Mouse (Mus musculus): ENCODE data around the gene Setdb1. TPM values are rescaled to one million over a fixed set of nuclear protein-coding genes. Genes with fewer than 3 reads are reported as not detected.

Gene Setdb1
- total and polyA plus RNA-seq, 3 experiments = 101 to 116 TPM; not detected in 1

- Histone ChIP-seq H3K79me2 (ENCODE audit: control insufficient read depth, insufficient read depth, low read length, poor library complexity) (no peaks in the 10 kb centered on the region), H3K27ac (ENCODE audit: control insufficient read depth, low read depth, low read length) (no peak overlapping the region), H3K9ac (ENCODE audit: control insufficient read depth, low read depth, low read length, poor library complexity, severe bottlenecking) (no peak overlapping the region), H3K36me3 (ENCODE audit: control insufficient read depth in 1 of 2, insufficient read depth in 2 of 2, low read length in 2 of 2) (peaks cover 8 to 13% of the 10 kb centered on the region in 2 experiments), H3K27me3 (ENCODE audit: control insufficient read depth in 1 of 2, insufficient read depth in 2 of 2, low read length in 2 of 2) (no peaks in the 10 kb centered on the region), H3K9me3 (replicated peaks; ENCODE audit: insufficient read depth, low read length) (no peaks in the 10 kb centered on the region), H3K4me1 (ENCODE audit: control insufficient read depth in 1 of 2, insufficient read depth in 2 of 2, low read length in 2 of 2) (peaks cover 6 to 17% of the 10 kb centered on the region in 2 experiments; a peak in 3 of 4 replicates), H3K4me3 (ENCODE audit: control insufficient read depth in 1 of 2, insufficient read depth in 1 of 2, low read depth in 2 of 2, low read length in 2 of 2) (no peak overlapping the region)
- DNase-seq (ENCODE audit: low read depth, low spot score) = no peak
- peak; percentile 70 for TF ChIP-seq RCOR1 (IDR thresholded peaks at IDR 0.05; ENCODE audit: low read depth, low read length)
- TF ChIP-seq CTCF (IDR thresholded peaks at IDR 0.05 in 2 of 3, conservative IDR thresholded peaks at IDR 0.05 in 1 of 3; ENCODE audit: control insufficient read depth in 1 of 3, insufficient read depth in 1 of 3, low read depth in 2 of 3, low read length in 3 of 3, poor library complexity in 1 of 3, severe bottlenecking in 1 of 3) = no peak
- 0 out of 2 replicates have a peak, but pooled peaks have one; percentile 11 for TF ChIP-seq GATA1 (IDR thresholded peaks at IDR 0.05; ENCODE audit: low read depth, low read length)
These were observed 55.7 kb downstream of the Setdb1 start for GRCm38 (mm10) chr3:95301204-95301796.

- H3K27ac ChIP-seq (ENCODE audit: control insufficient read depth, low read depth, low read length) = no peak overlapping the region
These were observed 59.0 kb downstream of the Setdb1 start for GRCm38 (mm10) chr3:95298018-95298417.

GRCm38 (mm10) chr3:95296103-95296469 lies 60.9 kb downstream of the Setdb1 start:
- H3K79me2 ChIP-seq (ENCODE audit: control insufficient read depth, insufficient read depth, low read length, poor library complexity) = no peaks in the 10 kb centered on the region
- peaks cover 13 to 25% of the 10 kb centered on the region in 2 experiments for H3K36me3 ChIP-seq (ENCODE audit: control insufficient read depth in 1 of 2, insufficient read depth in 2 of 2, low read length in 2 of 2)
- no peaks in the 10 kb centered on the region for H3K27me3 ChIP-seq (ENCODE audit: control insufficient read depth in 1 of 2, insufficient read depth in 2 of 2, low read length in 2 of 2)
- H3K9ac ChIP-seq (ENCODE audit: control insufficient read depth, low read depth, low read length, poor library complexity, severe bottlenecking) = no peak overlapping the region
- no peak overlapping the region for H3K27ac ChIP-seq (ENCODE audit: control insufficient read depth, low read depth, low read length)
- DNase-seq (ENCODE audit: low read depth, low spot score) = peak; percentile 78
- no peaks in the 10 kb centered on the region for H3K9me3 ChIP-seq (replicated peaks; ENCODE audit: insufficient read depth, low read length)
- no peak overlapping the region for H3K4me3 ChIP-seq (ENCODE audit: control insufficient read depth in 1 of 2, insufficient read depth in 1 of 2, low read depth in 2 of 2, low read length in 2 of 2)
- H3K4me1 ChIP-seq (ENCODE audit: control insufficient read depth in 1 of 2, insufficient read depth in 2 of 2, low read length in 2 of 2) = peaks cover 6 to 17% of the 10 kb centered on the region in 2 experiments; a peak in 3 of 4 replicates
- TF ChIP-seq SIN3A (IDR thresholded peaks at IDR 0.05; ENCODE audit: low read length) = no peak
- no peak for TF ChIP-seq MEF2A (IDR thresholded peaks at IDR 0.05; ENCODE audit: extremely low read depth, insufficient replicate concordance, low read depth, low read length, poor library complexity, severe bottlenecking)
- TF ChIP-seq ZNF384 (IDR thresholded peaks at IDR 0.05; ENCODE audit: low read depth, low read length) = no peak
- TF ChIP-seq RAD21 (IDR thresholded peaks at IDR 0.05; ENCODE audit: low read depth, low read length) = peak; percentile 81
- no peak for TF ChIP-seq BHLHE40 (IDR thresholded peaks at IDR 0.05; ENCODE audit: borderline replicate concordance, low read depth, low read length)
- no peak for TF ChIP-seq MAFK (IDR thresholded peaks at IDR 0.05; ENCODE audit: borderline replicate concordance, low read depth, low read length)
- TF ChIP-seq CHD2 (IDR thresholded peaks at IDR 0.05; ENCODE audit: low read length) = no peak
- no peak for TF ChIP-seq USF2 (IDR thresholded peaks at IDR 0.05; ENCODE audit: borderline replicate concordance in 1 of 2, insufficient read depth in 1 of 2, low read depth in 1 of 2, low read length in 2 of 2)
- TF ChIP-seq TBP (IDR thresholded peaks at IDR 0.05; ENCODE audit: low read depth, low read length) = no peak
- no peak for TF ChIP-seq E2F4 (IDR thresholded peaks at IDR 0.05; ENCODE audit: borderline replicate concordance, low read depth, low read length)
- no peak for TF ChIP-seq POLR2A (IDR thresholded peaks at IDR 0.05; ENCODE audit: control insufficient read depth in 1 of 2, insufficient read depth in 1 of 2, low read depth in 1 of 2, low read length in 2 of 2, poor library complexity in 1 of 2)
- TF ChIP-seq NRF1 (IDR thresholded peaks at IDR 0.05; ENCODE audit: insufficient read depth, low read depth, low read length, poor library complexity, severe bottlenecking) = no peak
- TF ChIP-seq MYC (IDR thresholded peaks at IDR 0.05; ENCODE audit: low read depth, low read length) = no peak
- TF ChIP-seq KAT2A (conservative IDR thresholded peaks at IDR 0.05; ENCODE audit: low read depth, low read length) = no peak

More at GRCm38 (mm10) chr3:95298018-95298417, 59.0 kb downstream of the Setdb1 start:
- no peak overlapping the region for H3K4me3 ChIP-seq (ENCODE audit: control insufficient read depth in 1 of 2, insufficient read depth in 1 of 2, low read depth in 2 of 2, low read length in 2 of 2)
- TF ChIP-seq ZKSCAN1 (IDR thresholded peaks at IDR 0.05; ENCODE audit: low read depth, low read length) = no peak
- no peak for TF ChIP-seq ZC3H11A (IDR thresholded peaks at IDR 0.05; ENCODE audit: low read depth, low read length)
- TF ChIP-seq MEF2A (IDR thresholded peaks at IDR 0.05; ENCODE audit: extremely low read depth, insufficient replicate concordance, low read depth, low read length, poor library complexity, severe bottlenecking) = no peak
- TF ChIP-seq POLR2AphosphoS5 (IDR thresholded peaks at IDR 0.05; ENCODE audit: borderline replicate concordance, low read depth, low read length) = no peak
- peak; percentile 51; the same call in 1 of the 2 replicates for TF ChIP-seq RCOR1 (IDR thresholded peaks at IDR 0.05; ENCODE audit: low read depth, low read length)
- no peak for TF ChIP-seq E2F4 (IDR thresholded peaks at IDR 0.05; ENCODE audit: borderline replicate concordance, low read depth, low read length)
- TF ChIP-seq GATA1 (IDR thresholded peaks at IDR 0.05; ENCODE audit: low read depth, low read length) = peak; percentile 48; the same call in 1 of the 2 replicates
- no peak for TF ChIP-seq KAT2A (conservative IDR thresholded peaks at IDR 0.05; ENCODE audit: low read depth, low read length)
- no peak for TF ChIP-seq ETS1 (IDR thresholded peaks at IDR 0.05; ENCODE audit: low read depth, low read length)
- 0 out of 2 replicates have a peak, but pooled peaks have one; percentile 42 for TF ChIP-seq SIN3A (IDR thresholded peaks at IDR 0.05; ENCODE audit: low read length)
- TF ChIP-seq EP300 (IDR thresholded peaks at IDR 0.05; ENCODE audit: low read depth in 1 of 2, low read length in 2 of 2) = 0 out of 4 replicates have a peak, but pooled peaks of 1 of the 2 experiments have one; percentile 7
- TF ChIP-seq GABPA (IDR thresholded peaks at IDR 0.05; ENCODE audit: low read depth, low read length) = no peak
- TF ChIP-seq JUND (IDR thresholded peaks at IDR 0.05; ENCODE audit: low read depth, low read length) = no peak
- TF ChIP-seq TCF12 (IDR thresholded peaks at IDR 0.05; ENCODE audit: low read depth, low read length) = no peak
- TF ChIP-seq NELFE (IDR thresholded peaks at IDR 0.05; ENCODE audit: low read depth, low read length) = no peak
- no peak for TF ChIP-seq NRF1 (IDR thresholded peaks at IDR 0.05; ENCODE audit: insufficient read depth, low read depth, low read length, poor library complexity, severe bottlenecking)
- TF ChIP-seq MXI1 (IDR thresholded peaks at IDR 0.05; ENCODE audit: low read depth, low read length) = no peak
- TF ChIP-seq MYB (IDR thresholded peaks at IDR 0.05; ENCODE audit: low read depth, low read length) = no peak
- TF ChIP-seq USF1 (IDR thresholded peaks at IDR 0.05; ENCODE audit: low read depth, low read length) = no peak
- TF ChIP-seq CHD2 (IDR thresholded peaks at IDR 0.05; ENCODE audit: low read length) = no peak
- no peak for TF ChIP-seq SMC3 (IDR thresholded peaks at IDR 0.05; ENCODE audit: low read depth, low read length)
- peaks cover 6 to 17% of the 10 kb centered on the region in 2 experiments; a peak in 3 of 4 replicates for H3K4me1 ChIP-seq (ENCODE audit: control insufficient read depth in 1 of 2, insufficient read depth in 2 of 2, low read length in 2 of 2)
- no peaks in the 10 kb centered on the region for H3K27me3 ChIP-seq (ENCODE audit: control insufficient read depth in 1 of 2, insufficient read depth in 2 of 2, low read length in 2 of 2)
- H3K79me2 ChIP-seq (ENCODE audit: control insufficient read depth, insufficient read depth, low read length, poor library complexity) = no peaks in the 10 kb centered on the region
- no peak overlapping the region for H3K9ac ChIP-seq (ENCODE audit: control insufficient read depth, low read depth, low read length, poor library complexity, severe bottlenecking)
- peak; percentile 64 for DNase-seq (ENCODE audit: low read depth, low spot score)
- peaks cover 13 to 19% of the 10 kb centered on the region in 2 experiments for H3K36me3 ChIP-seq (ENCODE audit: control insufficient read depth in 1 of 2, insufficient read depth in 2 of 2, low read length in 2 of 2)
- no peaks in the 10 kb centered on the region for H3K9me3 ChIP-seq (replicated peaks; ENCODE audit: insufficient read depth, low read length)
